Mouse (Mus musculus) ES-Bruce4 (cell line): ENCODE data around the gene Snx3.

Experiments
- CTCF ChIP-seq: IDR thresholded peaks from one replicate; pipeline ENCODE4 v1.8.1; 2011; ENCODE audit warnings: low read depth, low read length
- EP300 ChIP-seq: IDR thresholded peaks from 2 replicates; pipeline ENCODE4 v1.6.1; 2011; ENCODE audit warnings: low read depth, low read length; ENCODE audit not compliant: insufficient read depth
- POLR2A ChIP-seq: IDR thresholded peaks from one replicate; pipeline ENCODE4 v1.8.1; 2011; ENCODE audit warnings: low read length; ENCODE audit not compliant: insufficient read depth

DNA sequence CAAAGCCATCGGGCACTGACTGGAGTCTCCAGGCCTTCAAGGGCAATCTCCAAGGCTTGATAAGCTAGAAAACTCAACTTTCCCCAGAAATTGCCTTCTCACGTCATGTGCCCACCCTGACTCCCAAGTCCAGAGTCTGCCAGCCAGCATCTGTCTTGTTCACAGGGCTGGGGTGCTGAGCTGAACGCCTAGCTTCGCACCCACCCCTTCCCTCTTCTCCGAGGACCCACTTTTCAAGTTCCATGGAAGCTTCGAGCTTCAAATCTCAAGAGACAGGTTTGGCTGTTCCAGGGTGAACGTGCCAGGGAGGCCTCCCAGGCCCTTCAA, 79.1 kb downstream of the Snx3 start:
- TF ChIP-seq EP300 (no peak), CTCF (no peak), POLR2A (no peak)
